Mouse (Mus musculus): ENCODE measurements around the gene Irak4.

- no peak for TF ChIP-seq POLR2A (IDR thresholded peaks at IDR 0.05; ENCODE audit: borderline replicate concordance, low read depth, low read length)
- TF ChIP-seq CTCF (IDR thresholded peaks at IDR 0.05; ENCODE audit: low read depth, low read length): no peak
Observed at GRCm38 (mm10) chr15:94523251-94523650, 20.2 kb upstream of the Irak4 start.
